Mouse (Mus musculus): ENCODE results near the gene Lpin1.

The Lpin1 gene

GRCm38 (mm10) chr12:16571278-16571677, 39.5 kb downstream of the Lpin1 start:
- no peak for DNase-seq (ENCODE audit: low spot score)

GRCm38 (mm10) chr12:16570371-16571060, 40.2 kb downstream of the Lpin1 start:
- DNase-seq (ENCODE audit: low spot score), result no peak

GRCm38 (mm10) chr12:16568936-16569650, 41.7 kb downstream of the Lpin1 start:
- DNase-seq (ENCODE audit: low spot score), result peak; percentile 65

DNA sequence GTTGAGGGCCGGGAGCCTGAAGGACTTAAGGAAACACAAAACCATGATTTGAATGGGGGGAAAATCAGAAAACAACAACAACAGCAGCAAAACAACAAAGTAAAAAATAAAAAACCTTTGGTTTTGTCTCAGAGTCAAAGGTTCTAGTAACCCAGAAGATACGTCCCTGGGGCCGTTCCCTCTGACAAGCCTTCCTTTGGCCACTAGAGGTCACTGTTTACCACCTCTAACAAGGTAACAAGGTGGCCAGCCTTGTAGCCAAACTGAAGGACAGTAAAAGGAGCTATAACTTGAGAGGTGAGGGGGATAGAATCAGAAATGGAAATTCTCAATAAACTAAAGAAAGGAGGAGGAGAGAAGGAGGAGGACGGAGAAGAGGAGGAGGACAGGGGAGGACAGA, 42.3 kb downstream of the Lpin1 start:
- peak; percentile 75 for DNase-seq (ENCODE audit: low spot score)

DNA sequence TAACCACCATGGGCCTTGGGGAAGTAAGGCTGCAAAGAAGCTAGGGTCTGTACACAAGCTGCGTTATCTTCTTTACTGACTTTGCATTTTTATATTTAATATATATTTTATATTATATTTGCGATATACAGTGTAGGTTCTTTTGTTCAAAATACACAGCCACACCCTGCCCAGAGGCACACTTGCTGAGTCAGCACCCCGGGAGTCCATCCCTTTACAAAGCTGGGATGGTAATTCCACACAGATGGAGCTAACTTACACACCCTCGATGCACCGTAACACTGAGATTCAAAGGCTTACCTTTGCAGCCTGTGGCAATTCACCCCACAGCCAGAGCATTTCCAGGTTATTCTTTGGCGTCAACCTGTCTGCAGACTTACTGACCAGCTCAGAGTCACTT, 42.7 kb downstream of the Lpin1 start:
- DNase-seq (ENCODE audit: low spot score), result no peak

- DNase-seq (ENCODE audit: low spot score), result no peak
Observed at GRCm38 (mm10) chr12:16563427-16563826, 47.3 kb downstream of the Lpin1 start.

GRCm38 (mm10) chr12:16562647-16563046, 48.1 kb downstream of the Lpin1 start:
- no peak for DNase-seq (ENCODE audit: low spot score)

- no peak for DNase-seq (ENCODE audit: low spot score)
Observed at GRCm38 (mm10) chr12:16562181-16562580, 48.6 kb downstream of the Lpin1 start.

DNA sequence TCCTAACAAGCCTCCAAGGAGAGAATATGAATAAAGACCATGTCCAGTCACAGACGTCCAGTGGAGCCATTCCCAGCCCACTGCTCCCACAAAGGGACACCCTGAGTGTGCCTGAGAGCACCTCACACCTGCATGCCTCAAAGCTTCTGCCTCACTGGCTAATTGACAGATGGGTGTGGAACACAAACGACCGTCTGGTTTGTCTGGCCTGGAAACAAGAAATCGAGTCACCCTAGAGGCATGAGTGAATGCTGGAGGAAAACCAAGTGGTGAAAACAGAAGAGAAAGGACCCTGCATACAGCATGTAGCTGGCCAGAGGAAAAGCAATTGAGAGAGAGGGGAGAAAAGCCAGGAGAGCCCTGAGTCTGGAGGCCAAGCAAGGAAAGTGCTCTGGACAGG, 53.5 kb downstream of the Lpin1 start:
- no peak for DNase-seq (ENCODE audit: low spot score)

GRCm38 (mm10) chr12:16554171-16554570, 56.6 kb downstream of the Lpin1 start:
- no peak for DNase-seq (ENCODE audit: low spot score)

GRCm38 (mm10) chr12:16552108-16552771, 58.5 kb downstream of the Lpin1 start:
- DNase-seq (ENCODE audit: low spot score), result no peak

DNA sequence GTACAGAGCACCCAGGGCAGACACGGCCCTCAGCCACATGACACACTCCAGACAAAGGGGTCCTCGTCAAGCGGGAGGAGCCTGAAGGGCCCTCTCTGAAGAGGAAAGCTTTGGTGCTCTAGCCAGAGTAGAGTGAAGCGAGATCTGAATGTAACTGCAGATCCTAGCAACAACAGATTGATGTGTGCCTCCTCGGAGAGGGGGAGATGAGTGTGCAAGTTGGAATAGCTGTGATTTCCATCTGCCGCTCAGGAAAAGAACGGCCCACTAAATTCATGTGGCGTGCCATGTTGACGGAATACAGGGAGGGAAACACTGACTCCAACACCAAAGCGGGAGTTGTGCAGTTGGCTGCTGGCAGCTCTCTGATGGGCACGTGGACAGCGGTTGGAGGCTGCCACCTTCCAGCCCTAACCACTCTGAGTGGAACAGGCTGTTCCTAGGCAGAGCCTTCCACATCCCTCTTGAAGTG, 59.7 kb downstream of the Lpin1 start:
- DNase-seq (ENCODE audit: low spot score), result no peak

DNA sequence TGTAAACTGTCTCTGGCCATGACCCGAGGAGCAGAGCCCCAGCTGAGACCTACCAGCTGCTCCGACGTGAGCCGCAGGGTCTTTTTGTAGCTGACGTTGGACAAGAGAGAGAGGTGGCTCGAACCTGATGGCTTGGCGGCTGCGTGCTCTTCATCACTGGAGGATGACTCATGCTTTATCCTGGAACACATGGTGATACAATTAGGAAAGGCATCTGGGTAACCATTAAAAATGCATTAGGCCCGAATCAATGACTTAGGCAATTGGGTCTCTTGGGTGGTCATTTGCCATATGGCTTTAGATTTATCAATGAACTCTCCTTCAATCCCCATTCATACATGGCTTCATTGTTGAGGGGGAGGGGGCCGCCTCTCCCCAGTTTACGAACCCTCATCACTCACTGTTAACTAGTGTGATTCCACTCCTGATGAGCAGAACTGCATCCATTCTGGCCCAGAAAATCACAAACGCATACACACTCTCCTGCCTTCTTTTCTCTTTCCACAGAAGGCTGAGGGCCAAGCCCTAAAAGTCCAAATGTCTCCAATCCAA, 61.9 kb downstream of the Lpin1 start:
- DNase-seq (ENCODE audit: low spot score), result no peak

DNA sequence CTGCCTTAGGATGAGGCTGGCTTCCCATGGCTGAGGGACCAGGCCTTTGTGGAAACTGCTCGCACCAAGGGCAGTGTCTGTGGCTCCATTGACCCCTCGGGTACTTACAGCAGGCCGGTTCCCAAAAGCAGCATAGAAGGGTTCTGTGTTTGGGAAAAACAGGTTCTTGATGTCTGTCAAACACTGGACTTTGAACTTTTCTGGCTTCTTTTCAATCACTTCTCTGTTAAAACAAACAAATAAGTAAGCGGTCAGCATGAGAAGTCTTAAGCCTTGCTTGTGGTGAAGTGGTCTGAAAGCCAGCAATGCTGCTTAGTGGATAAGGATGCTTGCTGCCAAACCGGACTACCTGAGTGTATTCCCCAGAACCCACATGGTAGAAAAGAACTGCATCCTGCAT, 69.2 kb downstream of the Lpin1 start:
- DNase-seq (ENCODE audit: low spot score), result no peak

DNA sequence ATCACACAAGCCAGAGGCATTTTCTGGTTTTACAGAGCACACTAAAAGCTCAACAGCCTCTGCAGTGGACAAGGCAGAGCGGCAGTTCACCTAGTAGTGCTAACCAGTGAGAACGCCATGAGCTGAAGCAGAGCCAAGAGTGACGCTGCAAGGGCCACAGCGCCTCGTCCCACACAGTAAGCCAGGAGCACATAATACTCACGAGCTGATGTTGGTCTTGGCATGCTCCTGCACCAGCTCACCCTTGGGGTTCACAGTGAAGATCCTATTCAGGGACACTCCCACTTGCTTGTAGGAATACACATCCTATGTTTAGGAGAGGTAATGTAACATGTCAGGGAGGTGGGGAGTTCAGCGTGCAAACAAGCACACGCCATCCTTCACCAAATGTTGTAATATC, 70.1 kb downstream of the Lpin1 start:
- DNase-seq (ENCODE audit: low spot score), result no peak

DNA sequence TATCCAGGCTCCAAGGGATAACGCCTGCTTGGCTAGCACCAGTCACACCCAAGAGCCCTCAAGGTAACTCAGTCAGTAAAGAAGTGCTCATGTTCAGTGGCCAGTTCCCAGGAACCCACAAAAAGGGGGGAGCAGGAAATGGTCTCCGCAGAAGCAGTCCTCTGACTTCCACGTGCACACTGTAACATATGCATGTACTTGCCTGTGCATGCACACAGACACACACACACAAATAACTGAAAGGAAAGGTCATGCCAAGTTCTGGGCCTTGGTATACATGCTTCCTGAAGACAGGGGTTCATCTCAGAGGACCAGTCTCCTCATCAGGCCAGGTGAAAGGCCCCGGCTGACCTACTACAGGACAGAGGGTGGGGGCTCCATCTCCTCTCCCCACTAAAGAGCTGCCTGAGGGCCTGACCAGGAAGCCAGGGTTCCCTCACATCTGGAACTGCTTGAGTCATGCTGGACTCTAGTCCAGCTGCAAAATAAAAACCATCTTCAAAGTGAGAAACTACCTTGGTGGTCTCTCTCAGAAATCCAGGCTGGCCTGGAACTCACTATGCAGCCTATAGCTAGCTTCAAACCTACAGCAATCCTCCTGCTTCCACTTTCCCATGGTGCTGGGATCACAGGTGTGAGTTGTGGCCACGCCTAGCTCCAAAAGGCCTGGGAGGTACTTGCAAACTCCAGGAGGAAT, 70.7 kb downstream of the Lpin1 start:
- DNase-seq (ENCODE audit: low spot score), result no peak

DNA sequence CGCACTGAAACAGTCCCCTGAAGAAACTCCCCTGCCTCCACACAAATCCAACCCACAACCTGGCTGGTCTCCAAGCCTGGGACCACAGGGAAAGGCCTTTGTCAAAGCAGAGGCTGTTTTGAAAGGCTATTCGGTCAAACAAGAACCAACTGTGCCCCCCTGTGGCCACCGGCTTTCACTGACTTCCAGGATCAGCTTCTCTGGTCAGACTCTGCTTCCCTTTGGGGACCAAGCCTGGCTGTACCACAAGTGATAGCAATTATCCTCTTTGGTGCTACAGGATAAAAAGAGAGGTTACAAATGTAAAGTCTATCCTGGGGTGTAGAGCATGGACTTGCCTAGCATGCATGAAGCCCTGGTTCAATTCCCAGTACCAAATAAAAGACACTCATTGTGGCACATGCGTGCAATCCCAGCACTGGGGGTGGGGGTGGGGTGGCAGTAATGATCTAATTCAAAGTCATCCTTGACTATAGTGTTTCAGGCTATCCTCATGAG, 77.4 kb downstream of the Lpin1 start:
- DNase-seq (ENCODE audit: low spot score), result peak; percentile 20

DNA sequence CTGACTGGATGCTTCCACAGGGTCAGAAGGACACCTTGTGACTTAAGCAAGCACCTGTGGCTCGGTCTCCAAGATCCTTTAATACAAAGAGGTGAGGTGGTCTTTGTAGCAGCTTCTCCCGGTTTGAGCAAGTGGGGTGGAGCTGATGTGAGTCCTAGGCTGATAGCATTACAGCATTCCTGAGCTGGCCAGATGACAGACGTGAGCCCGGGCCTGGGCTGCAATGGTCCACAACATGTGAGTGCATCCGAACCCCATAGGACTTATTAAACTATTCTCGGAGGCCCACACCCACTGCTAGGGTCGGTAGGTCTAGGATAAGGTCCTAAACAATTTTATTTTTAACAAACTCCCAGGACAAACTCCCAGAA, 77.9 kb downstream of the Lpin1 start:
- no peak for DNase-seq (ENCODE audit: low spot score)

GRCm38 (mm10) chr12:16531956-16532859, 78.6 kb downstream of the Lpin1 start:
- DNase-seq (ENCODE audit: low spot score), result peak; percentile 85

DNA sequence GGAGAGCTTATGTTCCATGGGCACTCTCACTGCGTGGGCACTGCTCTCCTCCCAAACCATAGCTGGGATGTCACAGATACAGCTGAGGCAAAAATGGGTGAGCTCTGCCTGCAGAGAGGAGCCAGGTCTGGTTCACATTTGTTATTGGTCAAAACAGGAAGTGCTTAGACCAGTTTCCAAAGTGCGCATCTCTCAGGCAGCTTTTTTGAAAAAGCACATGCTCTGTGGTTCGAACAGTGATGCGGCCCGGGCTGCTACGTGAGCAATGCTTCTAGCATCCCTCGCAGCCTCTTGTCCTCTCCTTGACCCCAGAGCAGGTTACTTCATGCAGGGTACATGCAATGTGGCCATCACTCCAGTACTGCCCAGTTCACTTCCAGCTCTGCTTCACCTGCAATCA, 82.1 kb downstream of the Lpin1 start:
- no peak for DNase-seq (ENCODE audit: low spot score)

GRCm38 (mm10) chr12:16527941-16528340, 82.8 kb downstream of the Lpin1 start:
- no peak for DNase-seq (ENCODE audit: low spot score)

Measured in T-cell, adult 2 months (primary cell).